ENCODE assay signal across 8 mouse cellular contexts in genomic region chr10:21994431-21994914, GRCm38 (mm10).
DNase-seq lines count a peak whose midpoint lies in the region; ATAC-seq and TF ChIP-seq lines count a peak whose summit lies in the region.

No protein-coding gene starts in this region.

- H3K27ac ChIP-seq in bone marrow macrophage, adult 2 months (ENCODE audit: insufficient read depth, low read depth, low read length): peak overlapping the region; percentile 71
- peak overlapping the region; percentile 92 for H3K27ac ChIP-seq in embryonic facial prominence, embryonic 15.5 days (replicated peaks)
- peak overlapping the region; percentile 81 for H3K27ac ChIP-seq in kidney, embryonic 14.5 days (ENCODE audit: low read depth, low read length)
- H3K27ac ChIP-seq in limb, embryonic 14.5 days (replicated peaks; ENCODE audit: low read depth, low read length): peak overlapping the region; percentile 93
- H3K27ac ChIP-seq in midbrain, embryonic 16.5 days (ENCODE audit: low read length): peak overlapping the region; percentile 83
- peak overlapping the region; percentile 87 for H3K27ac ChIP-seq in spleen, adult 2 months (ENCODE audit: insufficient read depth, low read length)

- peak overlapping the region; percentile 75 for H3K4me3 ChIP-seq in bone marrow macrophage, adult 2 months (ENCODE audit: insufficient read depth, low read length)
- H3K4me3 ChIP-seq in embryonic facial prominence, embryonic 15.5 days (replicated peaks): peak overlapping the region; percentile 54
- H3K4me3 ChIP-seq in kidney, embryonic 14.5 days (ENCODE audit: low read length): peak overlapping the region; percentile 55
- H3K4me3 ChIP-seq in limb, embryonic 14.5 days (replicated peaks; ENCODE audit: low read length): peak overlapping the region; percentile 75
- peak overlapping the region; percentile 70 for H3K4me3 ChIP-seq in midbrain, embryonic 16.5 days (ENCODE audit: low read depth, low read length)
- peak overlapping the region; percentile 80 for H3K4me3 ChIP-seq in spleen, adult 2 months (ENCODE audit: extremely low read depth, insufficient read depth, insufficient read length)

- peaks cover 4% of the 10 kb centered on the region; the same call in 1 of the 2 replicates for H3K4me1 ChIP-seq in bone marrow macrophage, adult 2 months (ENCODE audit: control insufficient read depth, insufficient read depth, low read length)
- H3K4me1 ChIP-seq in embryonic facial prominence, embryonic 15.5 days: peaks cover 50% of the 10 kb centered on the region
- peaks cover 15% of the 10 kb centered on the region for H3K4me1 ChIP-seq in kidney, embryonic 14.5 days (ENCODE audit: control insufficient read depth, insufficient read depth, low read length)
- peaks cover 23% of the 10 kb centered on the region for H3K4me1 ChIP-seq in limb, embryonic 14.5 days (ENCODE audit: control insufficient read depth, insufficient read depth, low read length)
- peaks cover 7% of the 10 kb centered on the region for H3K4me1 ChIP-seq in midbrain, embryonic 16.5 days (ENCODE audit: control insufficient read depth, insufficient read depth, low read length)
- peaks cover 11% of the 10 kb centered on the region; the same call in 1 of the 2 replicates for H3K4me1 ChIP-seq in spleen, adult 2 months (ENCODE audit: control insufficient read depth, insufficient read depth, insufficient read length)

- peak; percentile 95 for TF ChIP-seq POLR2A in bone marrow macrophage, adult 2 months (IDR thresholded peaks at IDR 0.05; ENCODE audit: borderline replicate concordance, low read depth, low read length)
- peak; percentile 90; the same call in 1 of the 2 replicates for TF ChIP-seq POLR2A in limb, embryonic 14.5 days (IDR thresholded peaks at IDR 0.05; ENCODE audit: borderline replicate concordance, extremely low read depth, insufficient read depth, insufficient read length)
- peak; percentile 68 for TF ChIP-seq POLR2A in spleen, adult 2 months (IDR thresholded peaks at IDR 0.05; ENCODE audit: low read depth, low read length)

- peak; percentile 96 for ATAC-seq in embryonic facial prominence, embryonic 15.5 days (ENCODE audit: insufficient number of reproducible peaks, low FRiP score, low TSS enrichment, low read depth)
- ATAC-seq in kidney, embryonic 14.5 days (ENCODE audit: low FRiP score, low TSS enrichment): peak; percentile 97
- ATAC-seq in limb, embryonic 14.5 days (ENCODE audit: low FRiP score, low read depth): peak; percentile 96
- ATAC-seq in midbrain, embryonic 16.5 days: peak; percentile 95

- no peaks in the 10 kb centered on the region for H3K9me3 ChIP-seq in embryonic facial prominence, embryonic 15.5 days (replicated peaks)
- no peaks in the 10 kb centered on the region for H3K9me3 ChIP-seq in kidney, embryonic 14.5 days (ENCODE audit: control insufficient read depth, low read length)
- no peaks in the 10 kb centered on the region for H3K9me3 ChIP-seq in limb, embryonic 14.5 days (ENCODE audit: control insufficient read depth, low read length)
- no peaks in the 10 kb centered on the region for H3K9me3 ChIP-seq in midbrain, embryonic 16.5 days (replicated peaks; ENCODE audit: control insufficient read depth, low read length, poor library complexity, severe bottlenecking)

- H3K36me3 ChIP-seq in embryonic facial prominence, embryonic 15.5 days: peaks cover 13% of the 10 kb centered on the region; the same call in 1 of the 2 replicates
- H3K36me3 ChIP-seq in kidney, embryonic 14.5 days (ENCODE audit: control insufficient read depth, insufficient read depth, low read length): peaks cover 13% of the 10 kb centered on the region; the same call in 1 of the 2 replicates
- H3K36me3 ChIP-seq in limb, embryonic 14.5 days (ENCODE audit: control insufficient read depth, insufficient read depth, low read length): peaks cover 34% of the 10 kb centered on the region
- H3K36me3 ChIP-seq in midbrain, embryonic 16.5 days (ENCODE audit: control insufficient read depth, insufficient read depth, low read length): peaks cover 7% of the 10 kb centered on the region
- H3K36me3 ChIP-seq in spleen, adult 2 months (ENCODE audit: control insufficient read depth, insufficient read depth, low read length): peaks cover 27% of the 10 kb centered on the region

- peak; percentile 98 to 99 for DNase-seq in B cell, adult 2 months
- peak; percentile 97 for DNase-seq in heart, adult 9 months (ENCODE audit: low spot score in 2 of 2)
- peak; percentile 95 for DNase-seq in limb, embryonic 14.5 days (ENCODE audit: low spot score)
- peak; percentile 83 to 97 for DNase-seq in spleen, adult 2 months (ENCODE audit: low read depth in 1 of 2, low spot score in 2 of 2)

- H3K9ac ChIP-seq in embryonic facial prominence, embryonic 15.5 days: peak overlapping the region; percentile 80
- peak overlapping the region; percentile 63 for H3K9ac ChIP-seq in kidney, embryonic 14.5 days (ENCODE audit: low read depth, low read length)
- peak overlapping the region; percentile 78 for H3K9ac ChIP-seq in limb, embryonic 14.5 days (ENCODE audit: low read depth, low read length, severe bottlenecking)
- peak overlapping the region; percentile 85 for H3K9ac ChIP-seq in midbrain, embryonic 16.5 days (ENCODE audit: low read depth, low read length)

- WGBS in embryonic facial prominence, embryonic 15.5 days: 0% methylated on average over 40 of the region's 40 CpGs
- WGBS in kidney, embryonic 14.5 days: under 1% methylated on average over 40 of the region's 40 CpGs
- under 1% methylated on average over 37 of the region's 40 CpGs for WGBS in limb, embryonic 14.5 days
- 1% methylated on average over 39 of the region's 40 CpGs for WGBS in midbrain, embryonic 16.5 days
- under 1% methylated on average over 40 of the region's 40 CpGs for WGBS in spleen, adult 2 months

- H3K4me2 ChIP-seq in embryonic facial prominence, embryonic 15.5 days (replicated peaks): peak overlapping the region; percentile 74
- H3K4me2 ChIP-seq in kidney, embryonic 14.5 days (replicated peaks; ENCODE audit: low read depth, low read length): peak overlapping the region; percentile 74
- H3K4me2 ChIP-seq in limb, embryonic 14.5 days (replicated peaks; ENCODE audit: low read depth, low read length, severe bottlenecking): peak overlapping the region; percentile 82
- H3K4me2 ChIP-seq in midbrain, embryonic 16.5 days (ENCODE audit: low read length): peak overlapping the region; percentile 99

- H3K27me3 ChIP-seq in embryonic facial prominence, embryonic 15.5 days: no peaks in the 10 kb centered on the region
- no peaks in the 10 kb centered on the region; the same call in 1 of the 2 replicates for H3K27me3 ChIP-seq in kidney, embryonic 14.5 days (ENCODE audit: control insufficient read depth, insufficient read depth, low read length)
- H3K27me3 ChIP-seq in limb, embryonic 14.5 days (ENCODE audit: control insufficient read depth, insufficient read depth, low read length): no peaks in the 10 kb centered on the region
- H3K27me3 ChIP-seq in midbrain, embryonic 16.5 days (ENCODE audit: control insufficient read depth, insufficient read depth, low read depth, low read length): no peaks in the 10 kb centered on the region
- H3K27me3 ChIP-seq in spleen, adult 2 months (ENCODE audit: control insufficient read depth, insufficient read depth, low read length): no peaks in the 10 kb centered on the region

- TF ChIP-seq CTCF in bone marrow macrophage, adult 2 months (IDR thresholded peaks at IDR 0.05; ENCODE audit: low read depth, low read length): no peak
- no peak for TF ChIP-seq CTCF in spleen, adult 2 months (IDR thresholded peaks at IDR 0.05; ENCODE audit: extremely low read depth, insufficient read depth, insufficient read length, insufficient replicate concordance)

Comparison
In these comparisons a context has a peak if more than half of its experiments do, and no peak if none do; other contexts are left out.
1. Peak in every context shown above with its lines: DNase-seq, ATAC-seq, H3K4me3 ChIP-seq and H3K27ac ChIP-seq.